8 mouse cellular contexts compared by ENCODE assay signal in the genomic region with DNA sequence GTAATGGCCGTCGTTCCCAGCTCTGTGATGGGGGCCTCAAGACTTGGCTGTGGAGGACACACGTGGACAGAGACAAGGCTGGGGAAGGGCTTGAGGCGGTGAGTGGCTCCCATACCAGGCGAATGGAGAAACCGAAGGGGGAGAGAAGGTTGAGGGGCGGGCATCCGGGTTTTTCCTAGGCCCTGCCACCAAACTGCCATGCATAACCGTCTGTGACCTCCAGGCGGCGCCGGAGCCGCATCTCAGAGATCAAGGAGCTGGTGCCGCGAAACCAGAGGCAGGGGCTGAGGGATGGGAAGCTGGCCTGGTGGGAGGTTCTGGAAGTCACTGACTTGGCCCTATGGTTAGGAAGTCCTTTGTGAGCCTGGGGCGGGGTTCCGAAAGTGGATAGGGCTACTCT. TPM values are rescaled to one million over a fixed set of nuclear protein-coding genes. Genes with fewer than 3 reads are reported as not detected.
A peak's percentile ranks its signal among the peaks of the same experiment; 100 is the strongest.
DNase-seq lines count a peak whose midpoint lies in the region; ATAC-seq lines count a peak whose summit lies in the region.

No protein-coding gene starts in this region.

- H3K9me3 ChIP-seq in embryonic facial prominence, embryonic 10.5 days: no peaks in the 10 kb centered on the region
- H3K9me3 ChIP-seq in limb, embryonic 10.5 days (replicated peaks): no peaks in the 10 kb centered on the region
- H3K9me3 ChIP-seq in midbrain, embryonic 15.5 days: no peaks in the 10 kb centered on the region

- 4% methylated on average over 17 of the region's 17 CpGs for WGBS in embryonic facial prominence, embryonic 10.5 days
- 4% methylated on average over 17 of the region's 17 CpGs for WGBS in limb, embryonic 10.5 days
- WGBS in midbrain, embryonic 15.5 days: 2% methylated on average over 17 of the region's 17 CpGs

- H3K27ac ChIP-seq in embryonic facial prominence, embryonic 10.5 days (replicated peaks): no peak overlapping the region
- 0 out of 2 replicates have a peak overlapping the region, but pooled peaks have one; percentile 10 for H3K27ac ChIP-seq in limb, embryonic 10.5 days
- no peak overlapping the region for H3K27ac ChIP-seq in midbrain, embryonic 15.5 days

- peak; percentile 63 for DNase-seq in 416B (ENCODE audit: low read depth)
- peak; percentile 17 for DNase-seq in adrenal gland, adult 8-10 months
- peak; percentile 89 for DNase-seq in embryonic facial prominence, embryonic 10.5 days (ENCODE audit: low spot score)
- DNase-seq in heart, adult 18-20 months: peak; percentile 47 to 73
- DNase-seq in kidney, adult 11 months: peak; percentile 40
- peak; percentile 92 for DNase-seq in limb, embryonic 10.5 days (ENCODE audit: low spot score)
- peak; percentile 27 to 57 for DNase-seq in spleen, postnatal 14 days (ENCODE audit: low spot score in 2 of 2)

- H3K36me3 ChIP-seq in embryonic facial prominence, embryonic 10.5 days (replicated peaks): no peaks in the 10 kb centered on the region
- no peaks in the 10 kb centered on the region for H3K36me3 ChIP-seq in limb, embryonic 10.5 days
- no peaks in the 10 kb centered on the region for H3K36me3 ChIP-seq in midbrain, embryonic 15.5 days (replicated peaks)

- peak overlapping the region; percentile 40; the same call in 1 of the 2 replicates for H3K9ac ChIP-seq in midbrain, embryonic 15.5 days

- peak overlapping the region; percentile 33 for H3K4me2 ChIP-seq in midbrain, embryonic 15.5 days

- peaks cover 43% of the 10 kb centered on the region for H3K27me3 ChIP-seq in embryonic facial prominence, embryonic 10.5 days (replicated peaks; ENCODE audit: low read depth, poor library complexity, severe bottlenecking)
- peaks cover 39% of the 10 kb centered on the region for H3K27me3 ChIP-seq in limb, embryonic 10.5 days (ENCODE audit: low read depth, poor library complexity, severe bottlenecking)
- H3K27me3 ChIP-seq in midbrain, embryonic 15.5 days (replicated peaks): peaks cover 9% of the 10 kb centered on the region

- ATAC-seq in midbrain, embryonic 15.5 days (replicated peaks): peak; percentile 56

- peak overlapping the region; percentile 23; the same call in 1 of the 2 replicates for H3K4me3 ChIP-seq in embryonic facial prominence, embryonic 10.5 days
- no peak overlapping the region for H3K4me3 ChIP-seq in limb, embryonic 10.5 days
- H3K4me3 ChIP-seq in midbrain, embryonic 15.5 days: no peak overlapping the region

- peaks cover 8% of the 10 kb centered on the region for H3K4me1 ChIP-seq in embryonic facial prominence, embryonic 10.5 days
- H3K4me1 ChIP-seq in limb, embryonic 10.5 days: 0 out of 2 replicates have a peak, but pooled peaks cover 8% of the 10 kb centered on the region
- peaks cover 12% of the 10 kb centered on the region; the same call in 1 of the 2 replicates for H3K4me1 ChIP-seq in midbrain, embryonic 15.5 days

RNA-seq across cellular contexts. Expression of a gene that starts 34.2 kb away (rescaled TPM):
- not detected for total RNA-seq in adrenal gland, adult 8-10 months (2022)
- polyA plus RNA-seq in embryonic facial prominence, embryonic 10.5 days (2016; fragmentation: Nextera tagmentation; extraction: Ambion mirVana): 0.21 and 0.25 TPM in 2 replicates
- not detected for total RNA-seq in heart, adult 18-20 months (2021)
- polyA plus RNA-seq in limb, embryonic 10.5 days (2016; fragmentation: Nextera tagmentation; extraction: Ambion mirVana): 0.16 TPM in 1 of 2 replicates, not detected in the other
- polyA plus RNA-seq in midbrain, embryonic 15.5 days (2015; fragmentation: Nextera tagmentation; extraction: Ambion mirVana): 0.50 and 0.63 TPM in 2 replicates

RNA-seq across cellular contexts. Expression of a gene that starts 44.3 kb away (rescaled TPM):
- total RNA-seq in adrenal gland, adult 8-10 months (2022): 10 to 100 TPM in 3 of 4 experiments, 1 to 10 TPM in 1; 6.9 to 56.3 (median 40.8) TPM
- polyA plus RNA-seq in embryonic facial prominence, embryonic 10.5 days (2016; fragmentation: Nextera tagmentation; extraction: Ambion mirVana): not detected in 2 replicates
- total RNA-seq in heart, adult 18-20 months (2021): 10 to 100 TPM in 1 of 2 experiments, 1 to 10 TPM in 1; 3.1 to 18.9 TPM
- polyA plus RNA-seq in limb, embryonic 10.5 days (2016; fragmentation: Nextera tagmentation; extraction: Ambion mirVana): 0.35 TPM in 1 of 2 replicates, not detected in the other
- polyA plus RNA-seq in midbrain, embryonic 15.5 days (2015; fragmentation: Nextera tagmentation; extraction: Ambion mirVana): not detected in 2 replicates

Comparison
In these comparisons a context has a peak if more than half of its experiments do, and no peak if none do; other contexts are left out.
1. DNase-seq: peak in every context shown above with its lines; median percentile 92 in limb, embryonic 10.5 days; 89 in embryonic facial prominence, embryonic 10.5 days; 63 in 416B; 60 in heart, adult 18-20 months; 42 in spleen, postnatal 14 days; 40 in kidney, adult 11 months; 17 in adrenal gland, adult 8-10 months.